Mouse (Mus musculus) limb, embryonic 14.5 days (tissue): Measurements from ENCODE around the gene Gm20388. TPM values are rescaled to one million over a fixed set of nuclear protein-coding genes. Genes with fewer than 3 reads are reported as not detected.

Experiments used
- ATAC-seq: fragments of 200-750 bp; cut with Nextera tagmentation; 2 replicates; pipeline ENCODE4 v1.8.0; 2017; ENCODE audit warnings: low read depth, moderate number of reproducible peaks, moderate TSS enrichment; ENCODE audit not compliant: low FRiP score
- DNase-seq: peaks from one replicate; pipeline ENCODE4 v3.0.0-alpha.2; 2015; ENCODE audit warnings: low spot score
- H3K27ac ChIP-seq: fragments of 300-500 bp; sonication (generic); replicated peaks from 2 replicates; pipeline ENCODE4 v1.5.1; 2014; ENCODE audit warnings: low read depth, mild to moderate bottlenecking, low read length, moderate library complexity, mixed read lengths
- H3K27me3 ChIP-seq: fragments of 300-500 bp; sonication (generic); 2 replicates; pipeline ENCODE4 v1.6.1; 2014; ENCODE audit warnings: low read length, mixed read lengths; ENCODE audit not compliant: control insufficient read depth, insufficient read depth
- H3K36me3 ChIP-seq: fragments of 300-500 bp; sonication (generic); 2 replicates; pipeline ENCODE4 v1.6.1; 2014; ENCODE audit warnings: mild to moderate bottlenecking, low read length, moderate library complexity, mixed read lengths; ENCODE audit not compliant: control insufficient read depth, insufficient read depth
- H3K4me1 ChIP-seq: fragments of 300-500 bp; sonication (generic); 2 replicates; pipeline ENCODE4 v1.6.1; 2014; ENCODE audit warnings: antibody characterized with exemption, low read length, mixed read lengths; ENCODE audit not compliant: control insufficient read depth, insufficient read depth
- H3K4me2 ChIP-seq: fragments of 300-500 bp; sonication (generic); replicated peaks from 2 replicates; pipeline ENCODE4 v1.6.1; 2014; ENCODE audit warnings: low read depth, mild to moderate bottlenecking, low read length, moderate library complexity; ENCODE audit not compliant: severe bottlenecking
- H3K4me3 ChIP-seq: fragments of 300-500 bp; sonication (generic); replicated peaks from 2 replicates; pipeline ENCODE4 v1.5.1; 2014; ENCODE audit warnings: low read length
- H3K9ac ChIP-seq: fragments of 300-500 bp; sonication (generic); 2 replicates; pipeline ENCODE4 v1.6.1; 2014; ENCODE audit warnings: mild to moderate bottlenecking, low read depth, low read length, moderate library complexity; ENCODE audit not compliant: severe bottlenecking
- H3K9me3 ChIP-seq: fragments of 300-500 bp; sonication (generic); 2 replicates; pipeline ENCODE4 v1.6.1; 2016; ENCODE audit warnings: low read length; ENCODE audit not compliant: control insufficient read depth
- POLR2A ChIP-seq: fragments of 200-500 bp; IDR thresholded peaks from 2 replicates; pipeline ENCODE4 v1.8.0; 2012; ENCODE audit warnings: inconsistent platforms, mild to moderate bottlenecking, moderate library complexity, borderline replicate concordance; ENCODE audit not compliant: insufficient read depth, insufficient read length; ENCODE audit errors: extremely low read depth
- WGBS: fragments of 180-500 bp; shearing (Covaris S2); extraction: QIAGEN DNeasy Blood & Tissue Kit; methylation state at CpG from one replicate; pipeline ENCODE4 v1.1.7; 2014; 5-methylcytosine and 5-hydroxymethylcytosine counted together
- polyA plus RNA-seq, 2 experiments: library from polyadenylated mRNA; depleted of rRNA in 1 of 2; stranded (reverse) in 1 of 2; unstranded in 1 of 2; fragments of >200 nt; fragmentation: Nextera tagmentation in 1 of 2; extraction: Ambion mirVana in 1 of 2; gene quantifications; 2 replicates each; pipeline versions ENCODE4 v1.2.1 to v1.2.3; 2012 to 2014

Gm20388 gene
- polyA plus RNA-seq, 2 experiments = 1.9 to 49.9 TPM

DNA sequence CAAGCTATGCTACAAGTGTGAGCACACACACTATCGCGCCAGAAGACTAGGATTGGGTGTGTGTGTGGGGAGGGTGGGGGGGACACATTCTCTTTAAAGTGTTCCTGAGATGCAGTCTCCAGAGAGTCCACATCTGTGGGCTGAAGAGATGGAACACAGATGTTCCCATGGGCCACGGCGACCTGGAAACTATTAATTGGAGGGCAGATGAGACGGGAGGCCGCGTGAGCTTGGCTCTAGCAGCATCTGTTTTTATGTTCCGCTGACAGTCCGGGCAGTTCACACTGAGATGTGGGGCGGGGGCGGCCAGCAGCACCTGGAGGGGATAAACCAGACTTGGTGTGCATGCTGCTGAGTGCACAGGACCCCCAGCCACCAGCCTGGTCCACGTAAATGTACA is 2247.0 kb downstream of the Gm20388 start:
- H3K27me3 ChIP-seq = no peaks in the 10 kb centered on the region
- H3K9ac ChIP-seq = no peak overlapping the region
- no peaks in the 10 kb centered on the region for H3K36me3 ChIP-seq
- no peak for TF ChIP-seq POLR2A
- H3K9me3 ChIP-seq = no peaks in the 10 kb centered on the region
- 0 out of 2 replicates have a peak, but pooled peaks have one; percentile 23 for ATAC-seq
- H3K4me2 ChIP-seq = no peak overlapping the region
- no peak overlapping the region for H3K27ac ChIP-seq
- no peak for DNase-seq
- H3K4me3 ChIP-seq = no peak overlapping the region
- 31% methylated on average over 12 of the region's 12 CpGs for WGBS
- H3K4me1 ChIP-seq = peaks cover 8% of the 10 kb centered on the region

DNA sequence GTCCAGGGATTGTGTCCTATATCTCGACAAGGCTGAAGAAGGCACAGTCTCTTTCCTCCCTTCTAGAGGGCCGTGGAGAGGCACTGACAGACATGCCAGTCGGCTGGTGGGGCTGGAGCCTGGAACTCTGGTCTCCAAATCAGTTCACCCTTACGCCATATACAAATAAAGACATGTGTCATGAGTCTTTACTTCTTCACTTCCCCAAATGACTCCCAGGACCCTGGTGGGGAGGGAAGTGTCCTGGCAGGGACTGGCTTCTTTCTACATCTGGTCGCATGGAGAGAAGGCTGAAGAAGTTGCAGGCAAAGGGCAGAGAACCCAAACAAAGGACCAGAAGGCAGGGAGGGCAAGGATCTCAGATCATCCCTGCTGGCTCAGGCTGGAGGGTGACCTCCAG is 2249.5 kb downstream of the Gm20388 start:
- ATAC-seq = no peak
- no peaks in the 10 kb centered on the region for H3K9me3 ChIP-seq
- no peak for TF ChIP-seq POLR2A
- no peak for DNase-seq
- H3K4me3 ChIP-seq = no peak overlapping the region
- no peak overlapping the region for H3K9ac ChIP-seq
- H3K36me3 ChIP-seq = no peaks in the 10 kb centered on the region
- no peak overlapping the region for H3K27ac ChIP-seq
- H3K27me3 ChIP-seq = no peaks in the 10 kb centered on the region
- H3K4me2 ChIP-seq = no peak overlapping the region
- H3K4me1 ChIP-seq = peaks cover 5% of the 10 kb centered on the region
- 87% methylated on average over 5 of the region's 5 CpGs for WGBS

DNA sequence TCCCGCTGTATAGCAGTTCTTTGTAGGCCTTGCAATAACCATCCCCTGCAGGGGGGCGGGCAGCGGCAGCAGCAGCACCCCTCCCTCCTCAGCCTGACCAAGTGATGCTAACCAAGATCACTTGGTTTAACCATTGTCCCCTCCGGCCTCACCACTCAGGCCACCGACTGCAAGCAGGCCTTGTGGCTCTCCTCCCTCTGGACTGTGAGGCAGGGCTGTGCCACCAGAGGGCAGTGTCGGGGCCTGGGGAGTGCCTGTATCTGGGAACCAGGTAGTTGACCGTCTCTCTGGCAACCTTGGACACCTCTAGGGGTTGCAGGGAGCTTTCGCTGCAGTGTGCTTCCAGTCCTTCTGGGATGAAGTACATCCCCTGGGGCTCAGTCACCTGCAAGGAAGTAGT is 2252.4 kb downstream of the Gm20388 start:
- DNase-seq (peak; percentile 29), ATAC-seq (no peak)
- no peaks in the 10 kb centered on the region for H3K4me1 ChIP-seq
- WGBS = 31% methylated on average over 8 of the region's 8 CpGs
- no peak overlapping the region for H3K9ac ChIP-seq
- H3K9me3 ChIP-seq = no peaks in the 10 kb centered on the region
- H3K4me2 ChIP-seq = no peak overlapping the region
- H3K4me3 ChIP-seq = no peak overlapping the region
- no peak overlapping the region for H3K27ac ChIP-seq
- TF ChIP-seq POLR2A = no peak
- no peaks in the 10 kb centered on the region for H3K36me3 ChIP-seq
- H3K27me3 ChIP-seq = no peaks in the 10 kb centered on the region

DNA sequence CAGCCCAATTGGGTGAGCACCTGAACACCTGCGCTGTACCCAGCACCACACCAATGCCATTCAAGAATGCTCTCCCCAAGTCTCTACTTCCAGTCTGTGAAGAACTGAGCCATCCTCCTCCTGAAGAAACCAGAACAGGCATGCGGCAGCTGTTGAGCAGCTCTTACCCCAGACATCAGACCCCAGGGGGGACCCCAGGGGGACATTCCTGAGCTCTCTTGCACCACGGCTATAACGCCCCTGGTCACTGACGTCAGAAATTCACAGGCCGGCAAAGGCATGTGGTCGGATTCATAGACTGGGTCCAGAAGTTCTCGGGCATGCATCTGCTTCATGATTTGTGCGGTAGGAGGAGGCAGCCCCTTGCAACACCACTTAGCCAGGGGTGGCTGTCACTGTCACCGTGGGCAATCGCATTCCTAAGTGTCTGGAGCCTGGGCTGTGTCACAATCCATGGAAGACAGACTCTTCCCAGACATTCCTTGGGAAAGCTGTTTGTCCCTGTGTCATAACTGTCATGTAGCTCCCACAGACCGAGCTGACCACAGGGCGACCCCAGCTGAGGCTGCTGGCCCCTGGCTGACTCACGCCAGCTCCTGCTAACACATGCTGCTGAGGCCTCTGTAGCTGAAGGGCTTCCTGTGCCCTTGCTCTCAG is 2256.7 kb downstream of the Gm20388 start:
- H3K4me3 ChIP-seq = no peak overlapping the region
- H3K36me3 ChIP-seq = no peaks in the 10 kb centered on the region
- H3K27me3 ChIP-seq = no peaks in the 10 kb centered on the region
- no peak overlapping the region for H3K9ac ChIP-seq
- no peaks in the 10 kb centered on the region for H3K4me1 ChIP-seq
- DNase-seq (no peak), ATAC-seq (peak; percentile 51; the same call in 1 of the 2 replicates)
- no peak for TF ChIP-seq POLR2A
- no peak overlapping the region for H3K27ac ChIP-seq
- H3K4me2 ChIP-seq = no peak overlapping the region
- H3K9me3 ChIP-seq = no peaks in the 10 kb centered on the region
- 63% methylated on average over 14 of the region's 14 CpGs for WGBS

DNA sequence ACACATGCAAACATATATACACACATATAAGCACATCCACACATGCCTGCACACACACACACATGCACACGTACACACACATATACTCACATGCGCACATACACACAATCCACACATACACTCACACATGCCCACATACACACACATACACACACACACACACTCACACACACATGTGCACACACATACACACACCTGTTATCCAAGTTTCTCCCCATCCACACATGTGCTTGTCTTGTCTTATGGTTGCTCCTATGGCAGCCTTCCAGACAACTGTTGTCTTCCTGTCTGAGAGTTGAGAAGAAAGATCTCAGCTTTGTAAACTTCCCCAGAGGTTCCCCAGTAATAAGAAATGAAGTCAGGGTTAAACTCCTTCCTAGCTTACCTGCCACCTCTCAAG is 2258.8 kb downstream of the Gm20388 start:
- no peak for TF ChIP-seq POLR2A
- no peaks in the 10 kb centered on the region for H3K27me3 ChIP-seq
- H3K27ac ChIP-seq = no peak overlapping the region
- no peaks in the 10 kb centered on the region for H3K9me3 ChIP-seq
- no peak overlapping the region for H3K4me3 ChIP-seq
- no peaks in the 10 kb centered on the region for H3K4me1 ChIP-seq
- no peaks in the 10 kb centered on the region for H3K36me3 ChIP-seq
- H3K9ac ChIP-seq = no peak overlapping the region
- 94% methylated on average over 2 of the region's 2 CpGs for WGBS
- H3K4me2 ChIP-seq = no peak overlapping the region
- ATAC-seq (no peak), DNase-seq (no peak)
